Comparison of ENCODE assay signal across 8 mouse cellular contexts in genomic region chr14:47597942-47598388, GRCm38 (mm10). TPM values are rescaled to one million over a fixed set of nuclear protein-coding genes. Genes with fewer than 3 reads are reported as not detected.
DNase-seq lines count a peak whose midpoint lies in the region; ATAC-seq and TF ChIP-seq lines count a peak whose summit lies in the region.

No protein-coding gene starts in this region.

- peak overlapping the region; percentile 29; the same call in 1 of the 2 replicates for H3K9ac ChIP-seq in forebrain, postnatal 0 days
- H3K9ac ChIP-seq in hindbrain, embryonic 13.5 days: peak overlapping the region; percentile 53; the same call in 1 of the 2 replicates
- H3K9ac ChIP-seq in lung, postnatal 0 days (replicated peaks; ENCODE audit: low read depth): no peak overlapping the region

- H3K9me3 ChIP-seq in forebrain, postnatal 0 days (ENCODE audit: low read length): no peaks in the 10 kb centered on the region
- no peaks in the 10 kb centered on the region for H3K9me3 ChIP-seq in hindbrain, embryonic 13.5 days
- H3K9me3 ChIP-seq in lung, postnatal 0 days (ENCODE audit: low read length): no peaks in the 10 kb centered on the region

- no peaks in the 10 kb centered on the region for H3K27me3 ChIP-seq in forebrain, postnatal 0 days (ENCODE audit: insufficient read depth, low read length)
- no peaks in the 10 kb centered on the region for H3K27me3 ChIP-seq in hindbrain, embryonic 13.5 days
- H3K27me3 ChIP-seq in lung, postnatal 0 days (replicated peaks; ENCODE audit: insufficient read depth, low read length): no peaks in the 10 kb centered on the region

- no peaks in the 10 kb centered on the region for H3K36me3 ChIP-seq in forebrain, postnatal 0 days (ENCODE audit: insufficient read depth)
- H3K36me3 ChIP-seq in hindbrain, embryonic 13.5 days: no peaks in the 10 kb centered on the region
- H3K36me3 ChIP-seq in lung, postnatal 0 days (ENCODE audit: insufficient read depth, low read length): no peaks in the 10 kb centered on the region

- peak; percentile 66; the same call in 1 of the 2 replicates for ATAC-seq in cerebellum, adult (ENCODE audit: insufficient number of reproducible peaks, low FRiP score, low TSS enrichment)
- ATAC-seq in forebrain, postnatal 0 days: peak; percentile 91
- ATAC-seq in hindbrain, embryonic 13.5 days (ENCODE audit: low FRiP score): peak; percentile 75; the same call in 1 of the 2 replicates
- peak; percentile 41; the same call in 1 of the 2 replicates for ATAC-seq in lung, postnatal 0 days

- no peak for TF ChIP-seq EP300 in lung, postnatal 0 days (IDR thresholded peaks at IDR 0.05)

- peak; percentile 80 for TF ChIP-seq CTCF in forebrain, postnatal 0 days (IDR thresholded peaks at IDR 0.05; ENCODE audit: low read depth)
- peak; percentile 80 for TF ChIP-seq CTCF in lung, postnatal 0 days (IDR thresholded peaks at IDR 0.05)

- peak overlapping the region; percentile 43 for H3K4me2 ChIP-seq in forebrain, postnatal 0 days (ENCODE audit: low read depth)
- H3K4me2 ChIP-seq in hindbrain, embryonic 13.5 days: peak overlapping the region; percentile 41
- peak overlapping the region; percentile 34 for H3K4me2 ChIP-seq in lung, postnatal 0 days (replicated peaks; ENCODE audit: low read depth, low read length)

- peak overlapping the region; percentile 69; the same call in 1 of the 2 replicates for H3K27ac ChIP-seq in forebrain, postnatal 0 days (ENCODE audit: low read depth, low read length)
- H3K27ac ChIP-seq in hindbrain, embryonic 13.5 days: peak overlapping the region; percentile 55; the same call in 1 of the 2 replicates
- H3K27ac ChIP-seq in lung, postnatal 0 days (ENCODE audit: low read length): no peak overlapping the region

- H3K4me3 ChIP-seq in forebrain, postnatal 0 days (ENCODE audit: low read depth, low read length): peak overlapping the region; percentile 22; the same call in 1 of the 2 replicates
- H3K4me3 ChIP-seq in hindbrain, embryonic 13.5 days: peak overlapping the region; percentile 14; the same call in 1 of the 2 replicates
- H3K4me3 ChIP-seq in lung, postnatal 0 days (ENCODE audit: low read depth, low read length): no peak overlapping the region

- DNase-seq in MN1 (ENCODE audit: low spot score): peak; percentile 79
- peak; percentile 87 for DNase-seq in forebrain, postnatal 0 days
- DNase-seq in layer of hippocampus, postnatal 14 days (ENCODE audit: low spot score in 2 of 2): peak; percentile 49 to 84
- peak; percentile 75 for DNase-seq in lung, postnatal 0 days (ENCODE audit: low spot score)
- DNase-seq in retina, postnatal 7 days (ENCODE audit: low read depth, low spot score): peak; percentile 51
- peak; percentile 77 for DNase-seq in urinary bladder, postnatal 14 days (ENCODE audit: low spot score)

- no peaks in the 10 kb centered on the region for H3K4me1 ChIP-seq in forebrain, postnatal 0 days (ENCODE audit: insufficient read depth)
- H3K4me1 ChIP-seq in hindbrain, embryonic 13.5 days (replicated peaks): peaks cover 4% of the 10 kb centered on the region; the same call in 1 of the 2 replicates
- H3K4me1 ChIP-seq in lung, postnatal 0 days (ENCODE audit: insufficient read depth, low read depth, low read length): no peaks in the 10 kb centered on the region

- 14% methylated on average over 11 of the region's 11 CpGs for WGBS in forebrain, postnatal 0 days
- WGBS in hindbrain, embryonic 13.5 days: 38% methylated on average over 11 of the region's 11 CpGs
- 27% methylated on average over 11 of the region's 11 CpGs for WGBS in lung, postnatal 0 days

RNA-seq across cellular contexts. Expression of gene Atg14, which starts 27.5 kb away (rescaled TPM):
- total RNA-seq in forebrain, postnatal 0 days (2014; rRNA removed): 8.1 and 10.1 TPM in 2 replicates
- 22.0 and 31.7 TPM in 2 replicates for polyA plus RNA-seq in forebrain, postnatal 0 days (2015; fragmentation: Nextera tagmentation; extraction: Ambion mirVana)
- polyA plus RNA-seq in hindbrain, embryonic 13.5 days (2015; fragmentation: Nextera tagmentation; extraction: Ambion mirVana): 17.5 and 19.3 TPM in 2 replicates
- total RNA-seq in layer of hippocampus, postnatal 14 days (2021): 10 to 100 TPM; 14.7 to 15.1 TPM
- polyA plus RNA-seq in lung, postnatal 0 days (2015; fragmentation: Nextera tagmentation; extraction: Ambion mirVana): 11.3 and 11.5 TPM in 2 replicates

RNA-seq across cellular contexts. Expression of gene Ktn1, which starts 50.3 kb away (rescaled TPM):
- total RNA-seq in forebrain, postnatal 0 days (2014; rRNA removed): 67.6 and 79.9 TPM in 2 replicates
- 44.0 and 55.3 TPM in 2 replicates for polyA plus RNA-seq in forebrain, postnatal 0 days (2015; fragmentation: Nextera tagmentation; extraction: Ambion mirVana)
- polyA plus RNA-seq in hindbrain, embryonic 13.5 days (2015; fragmentation: Nextera tagmentation; extraction: Ambion mirVana): 76.8 and 77.0 TPM in 2 replicates
- total RNA-seq in layer of hippocampus, postnatal 14 days (2021): 10 to 100 TPM; 79.9 to 96.3 TPM
- polyA plus RNA-seq in lung, postnatal 0 days (2015; fragmentation: Nextera tagmentation; extraction: Ambion mirVana): 50.8 and 53.9 TPM in 2 replicates

Comparison
In these comparisons a context has a peak if more than half of its experiments do, and no peak if none do; other contexts are left out.
1. ATAC-seq: peak in every context shown above with its lines; median percentile 91 in forebrain, postnatal 0 days; 75 in hindbrain, embryonic 13.5 days; 66 in cerebellum, adult; 41 in lung, postnatal 0 days.